Comparison of ENCODE assay signal across 10 mouse cellular contexts in genomic region chr11:11963065-11963464, GRCm38 (mm10).
DNase-seq lines count a peak whose midpoint lies in the region; ATAC-seq and TF ChIP-seq lines count a peak whose summit lies in the region.
"Had no signal": no experiment of that assay in that cellular context is flagged by ENCODE, and none has a peak within 500 bp of the region (broad histone marks: within the 10 kb centered on the region; RNA-seq: fewer than 3 reads in every experiment).

No protein-coding gene starts in this region.

- H3K27ac ChIP-seq in heart, embryonic 12.5 days (ENCODE audit: poor library complexity, severe bottlenecking): peak overlapping the region; percentile 90
- peak overlapping the region; percentile 69 for H3K27ac ChIP-seq in lung, embryonic 15.5 days
- H3K27ac ChIP-seq in limb, embryonic 13.5 days: 0 out of 2 replicates have a peak overlapping the region, but pooled peaks have one; percentile 10
- H3K27ac ChIP-seq in stomach, postnatal 0 days (replicated peaks): peak overlapping the region; percentile 73
- H3K27ac ChIP-seq: macrophage had no signal

- peaks cover 76% of the 10 kb centered on the region for H3K4me1 ChIP-seq in heart, embryonic 12.5 days (replicated peaks)
- H3K4me1 ChIP-seq in lung, embryonic 15.5 days: peaks cover 47% of the 10 kb centered on the region
- H3K4me1 ChIP-seq in limb, embryonic 13.5 days: peaks cover 57% of the 10 kb centered on the region
- peaks cover 5% of the 10 kb centered on the region for H3K4me1 ChIP-seq in stomach, postnatal 0 days (replicated peaks; ENCODE audit: control insufficient read depth, insufficient read depth)

- 69% methylated on average over 2 of the region's 2 CpGs for WGBS in heart, embryonic 12.5 days
- 71% methylated on average over 2 of the region's 2 CpGs for WGBS in lung, embryonic 15.5 days
- WGBS in limb, embryonic 13.5 days: 81% methylated on average over 2 of the region's 2 CpGs
- WGBS in stomach, postnatal 0 days: 67% methylated on average over 2 of the region's 2 CpGs

- H3K36me3 ChIP-seq in heart, embryonic 12.5 days: peaks cover 29% of the 10 kb centered on the region
- peaks cover 32% of the 10 kb centered on the region for H3K36me3 ChIP-seq in lung, embryonic 15.5 days
- peaks cover 50% of the 10 kb centered on the region for H3K36me3 ChIP-seq in limb, embryonic 13.5 days
- no peaks in the 10 kb centered on the region for H3K36me3 ChIP-seq in stomach, postnatal 0 days (ENCODE audit: control insufficient read depth, insufficient read depth, low read length)

- no peak overlapping the region for H3K4me2 ChIP-seq in heart, embryonic 12.5 days
- H3K4me2 ChIP-seq in lung, embryonic 15.5 days: no peak overlapping the region
- no peak overlapping the region for H3K4me2 ChIP-seq in limb, embryonic 13.5 days (replicated peaks)
- H3K4me2 ChIP-seq in stomach, postnatal 0 days (replicated peaks; ENCODE audit: low read depth): no peak overlapping the region

- no peak overlapping the region for H3K4me3 ChIP-seq in heart, embryonic 12.5 days
- no peak overlapping the region for H3K4me3 ChIP-seq in lung, embryonic 15.5 days
- H3K4me3 ChIP-seq in limb, embryonic 13.5 days: no peak overlapping the region
- H3K4me3 ChIP-seq in stomach, postnatal 0 days (ENCODE audit: low read depth, low read length): no peak overlapping the region

- peak overlapping the region; percentile 23 for H3K9ac ChIP-seq in heart, embryonic 12.5 days
- no peak overlapping the region for H3K9ac ChIP-seq in lung, embryonic 15.5 days
- H3K9ac ChIP-seq in limb, embryonic 13.5 days: no peak overlapping the region
- no peak overlapping the region for H3K9ac ChIP-seq in stomach, postnatal 0 days (ENCODE audit: low read length)

- TF ChIP-seq EP300 in stomach, postnatal 0 days (optimal IDR thresholded peaks at IDR 0.05): no peak

- no peak for DNase-seq in heart, adult 18-20 months
- DNase-seq in lung, postnatal 14 days: no peak
- DNase-seq in stomach, postnatal 0 days (ENCODE audit: low spot score): no peak
- no peak for DNase-seq in right cerebral cortex, postnatal 10 days (ENCODE audit: low spot score in 2 of 2)
- no peak for DNase-seq in cerebellum, adult 8-10 months

- no peaks in the 10 kb centered on the region for H3K9me3 ChIP-seq in heart, embryonic 12.5 days (replicated peaks)
- no peaks in the 10 kb centered on the region for H3K9me3 ChIP-seq in lung, embryonic 15.5 days
- H3K9me3 ChIP-seq in limb, embryonic 13.5 days: no peaks in the 10 kb centered on the region
- no peaks in the 10 kb centered on the region for H3K9me3 ChIP-seq in stomach, postnatal 0 days (ENCODE audit: control insufficient read depth, low read length)

- H3K27me3 ChIP-seq in heart, embryonic 12.5 days (replicated peaks): no peaks in the 10 kb centered on the region
- H3K27me3 ChIP-seq in lung, embryonic 15.5 days: no peaks in the 10 kb centered on the region
- no peaks in the 10 kb centered on the region for H3K27me3 ChIP-seq in limb, embryonic 13.5 days
- no peaks in the 10 kb centered on the region for H3K27me3 ChIP-seq in stomach, postnatal 0 days (ENCODE audit: control insufficient read depth, insufficient read depth, low read length)

- ATAC-seq in heart, embryonic 12.5 days (ENCODE audit: insufficient number of reproducible peaks, low FRiP score): no peak
- no peak for ATAC-seq in lung, embryonic 15.5 days (ENCODE audit: borderline replicate concordance, extremely low read depth, low FRiP score, low TSS enrichment)
- no peak for ATAC-seq in limb, embryonic 13.5 days (ENCODE audit: low FRiP score, low read depth)
- no peak for ATAC-seq in stomach, postnatal 0 days (ENCODE audit: low FRiP score, low TSS enrichment)
- ATAC-seq: hindbrain, embryonic 16.5 days had no signal

- no peak for TF ChIP-seq CTCF in stomach, postnatal 0 days (IDR thresholded peaks at IDR 0.05; ENCODE audit: low read depth)

Comparison
In these comparisons a context has a peak if more than half of its experiments do, and no peak if none do; other contexts are left out.
1. H3K27ac ChIP-seq: peak in every context shown above with its lines; median percentile 90 in heart, embryonic 12.5 days; 73 in stomach, postnatal 0 days; 69 in lung, embryonic 15.5 days; 10 in limb, embryonic 13.5 days.